Mouse (Mus musculus) limb, embryonic 11.5 days (tissue): ENCODE data around the gene Ccnb1ip1. TPM values are rescaled to one million over a fixed set of nuclear protein-coding genes. Genes with fewer than 3 reads are reported as not detected.
"Not testable (repeated sequence)": the region's sequence is repeated elsewhere in the genome, so short reads cannot be mapped to it uniquely, and the experiment has no call there.

ENCODE experiments used
- ATAC-seq: fragments of 200-750 bp; cut with Nextera tagmentation; 2 replicates; pipeline ENCODE4 v1.8.0; 2017; ENCODE audit warnings: low read depth; ENCODE audit not compliant: insufficient number of reproducible peaks, low FRiP score, low TSS enrichment
- DNase-seq: peaks from one replicate; pipeline ENCODE4 v3.0.0-alpha.2; 2015; ENCODE audit warnings: low spot score
- H3K27ac ChIP-seq: fragments of 300-500 bp; sonication (generic); replicated peaks from 2 replicates; pipeline ENCODE4 v1.5.1; 2014; ENCODE audit warnings: low read depth, mild to moderate bottlenecking, low read length
- H3K27me3 ChIP-seq: fragments of 300-500 bp; sonication (generic); 2 replicates; pipeline ENCODE4 v1.6.1; 2014; ENCODE audit warnings: mild to moderate bottlenecking, low read length, mixed read lengths; ENCODE audit not compliant: control insufficient read depth, insufficient read depth
- H3K36me3 ChIP-seq: fragments of 300-500 bp; sonication (generic); 2 replicates; pipeline ENCODE4 v1.6.1; 2014; ENCODE audit warnings: mild to moderate bottlenecking, low read length, moderate library complexity, mixed read lengths; ENCODE audit not compliant: control insufficient read depth, insufficient read depth
- H3K4me1 ChIP-seq: fragments of 300-500 bp; sonication (generic); 2 replicates; pipeline ENCODE4 v1.6.1; 2014; ENCODE audit warnings: low read length, mixed read lengths; ENCODE audit not compliant: control insufficient read depth, insufficient read depth
- H3K4me2 ChIP-seq: fragments of 300-500 bp; sonication (generic); 2 replicates; pipeline ENCODE4 v1.6.1; 2014; ENCODE audit warnings: low read depth, mild to moderate bottlenecking, moderate library complexity; ENCODE audit not compliant: severe bottlenecking
- H3K4me3 ChIP-seq: fragments of 300-500 bp; sonication (generic); 2 replicates; pipeline ENCODE4 v1.5.1; 2014; ENCODE audit warnings: low read depth, low read length
- H3K9ac ChIP-seq: fragments of 300-500 bp; sonication (generic); 2 replicates; pipeline ENCODE4 v1.6.1; 2014; ENCODE audit warnings: mild to moderate bottlenecking, low read length
- H3K9me3 ChIP-seq: fragments of 300-500 bp; sonication (generic); 2 replicates; pipeline ENCODE4 v1.6.1; 2016; ENCODE audit warnings: low read length; ENCODE audit not compliant: control insufficient read depth
- WGBS: fragments of 180-500 bp; shearing (Covaris S2); extraction: QIAGEN DNeasy Blood & Tissue Kit; methylation state at CpG from one replicate; pipeline ENCODE4 v1.1.7; 2014; 5-methylcytosine and 5-hydroxymethylcytosine counted together
- polyA plus RNA-seq: library from polyadenylated mRNA; unstranded; fragments of >200 nt; fragmentation: Nextera tagmentation; extraction: Ambion mirVana; gene quantifications from 2 replicates; pipeline ENCODE4 v1.2.1, GENCODE M21; 2014

Gene Ccnb1ip1
- polyA plus RNA-seq, 1 experiment from 2014 or later = not detected

GRCm38 (mm10) chr14:50813060-50813459, 5.5 kb upstream of the Ccnb1ip1 start:
- H3K9ac ChIP-seq = no peak overlapping the region
- ATAC-seq (no peak), DNase-seq (no peak)
- H3K4me3 ChIP-seq = no peak overlapping the region
- H3K4me1 ChIP-seq = no peaks in the 10 kb centered on the region
- WGBS = 90% methylated on average over 2 of the region's 2 CpGs
- peaks cover 6% of the 10 kb centered on the region; the same call in 1 of the 2 replicates for H3K36me3 ChIP-seq
- no peak overlapping the region for H3K27ac ChIP-seq
- H3K27me3 ChIP-seq = no peaks in the 10 kb centered on the region
- H3K4me2 ChIP-seq = no peak overlapping the region
- H3K9me3 ChIP-seq = no peaks in the 10 kb centered on the region

- WGBS = 90% methylated on average over 5 of the region's 5 CpGs
- not testable (repeated sequence) for H3K27me3 ChIP-seq, H3K9me3 ChIP-seq, H3K9ac ChIP-seq, H3K4me3 ChIP-seq, H3K27ac ChIP-seq, ATAC-seq, H3K36me3 ChIP-seq, H3K4me1 ChIP-seq, H3K4me2 ChIP-seq, DNase-seq
Measured at GRCm38 (mm10) chr14:50806469-50806868, 1.1 kb downstream of the Ccnb1ip1 start.

- Histone ChIP-seq H3K36me3 (no peaks in the 10 kb centered on the region), H3K27me3 (no peaks in the 10 kb centered on the region), H3K4me1 (no peaks in the 10 kb centered on the region), H3K9ac (no peak overlapping the region), H3K27ac (no peak overlapping the region), H3K9me3 (no peaks in the 10 kb centered on the region), H3K4me3 (no peak overlapping the region), H3K4me2 (no peak overlapping the region)
- WGBS = 71% methylated on average over 13 of the region's 13 CpGs
- ATAC-seq = no peak
- no peak for DNase-seq
Measured at GRCm38 (mm10) chr14:50804683-50805082, 2.8 kb downstream of the Ccnb1ip1 start.

- H3K4me3 ChIP-seq = no peak overlapping the region
- H3K9me3 ChIP-seq = no peaks in the 10 kb centered on the region
- DNase-seq (no peak), ATAC-seq (no peak)
- H3K36me3 ChIP-seq = no peaks in the 10 kb centered on the region
- no peak overlapping the region for H3K4me2 ChIP-seq
- no peak overlapping the region for H3K27ac ChIP-seq
- H3K27me3 ChIP-seq = no peaks in the 10 kb centered on the region
- no peaks in the 10 kb centered on the region for H3K4me1 ChIP-seq
- no peak overlapping the region for H3K9ac ChIP-seq
- 68% methylated on average over 4 of the region's 4 CpGs for WGBS
Measured at GRCm38 (mm10) chr14:50802843-50803562, 4.5 kb downstream of the Ccnb1ip1 start.

GRCm38 (mm10) chr14:50802441-50802840, 5.1 kb downstream of the Ccnb1ip1 start:
- H3K9ac ChIP-seq = no peak overlapping the region
- no peaks in the 10 kb centered on the region for H3K9me3 ChIP-seq
- no peaks in the 10 kb centered on the region for H3K36me3 ChIP-seq
- no peak for ATAC-seq
- H3K27me3 ChIP-seq = no peaks in the 10 kb centered on the region
- no peaks in the 10 kb centered on the region for H3K4me1 ChIP-seq
- H3K4me3 ChIP-seq = no peak overlapping the region
- no peak overlapping the region for H3K27ac ChIP-seq
- H3K4me2 ChIP-seq = no peak overlapping the region
- WGBS = 90% methylated on average over 6 of the region's 6 CpGs
- no peak for DNase-seq

- WGBS = 4% methylated on average over 3 of the region's 3 CpGs
- no peak overlapping the region for H3K4me3 ChIP-seq
- no peaks in the 10 kb centered on the region for H3K4me1 ChIP-seq
- H3K36me3 ChIP-seq = no peaks in the 10 kb centered on the region
- ATAC-seq (no peak), DNase-seq (peak; percentile 42)
- no peak overlapping the region for H3K4me2 ChIP-seq
- H3K27ac ChIP-seq = no peak overlapping the region
- no peak overlapping the region for H3K9ac ChIP-seq
- no peaks in the 10 kb centered on the region for H3K9me3 ChIP-seq
- H3K27me3 ChIP-seq = no peaks in the 10 kb centered on the region
Measured at GRCm38 (mm10) chr14:50799502-50800259, 7.9 kb downstream of the Ccnb1ip1 start.

- H3K9me3 ChIP-seq = no peaks in the 10 kb centered on the region
- no peak overlapping the region for H3K27ac ChIP-seq
- H3K9ac ChIP-seq = no peak overlapping the region
- no peak overlapping the region for H3K4me3 ChIP-seq
- peak; percentile 36 for DNase-seq
- H3K4me1 ChIP-seq = no peaks in the 10 kb centered on the region
- WGBS = 68% methylated on average over 2 of the region's 2 CpGs
- ATAC-seq = no peak
- no peaks in the 10 kb centered on the region for H3K27me3 ChIP-seq
- H3K36me3 ChIP-seq = no peaks in the 10 kb centered on the region
- no peak overlapping the region for H3K4me2 ChIP-seq
Measured at GRCm38 (mm10) chr14:50798512-50798911, 9.0 kb downstream of the Ccnb1ip1 start.

- ATAC-seq = no peak
- no peaks in the 10 kb centered on the region for H3K36me3 ChIP-seq
- H3K4me3 ChIP-seq = no peak overlapping the region
- no peak overlapping the region for H3K9ac ChIP-seq
- no peak overlapping the region for H3K27ac ChIP-seq
- H3K27me3 ChIP-seq = no peaks in the 10 kb centered on the region
- no peaks in the 10 kb centered on the region for H3K9me3 ChIP-seq
- DNase-seq = no peak
- H3K4me2 ChIP-seq = no peak overlapping the region
- no peaks in the 10 kb centered on the region for H3K4me1 ChIP-seq
- WGBS = 84% methylated on average over 1 of the region's 1 CpGs
Measured at GRCm38 (mm10) chr14:50796464-50796863, 11.1 kb downstream of the Ccnb1ip1 start.
